Mouse (Mus musculus) urinary bladder, postnatal 25 days (tissue): ENCODE measurements around the gene Lrrc66.

ENCODE experiments used
- DNase-seq: peaks from one replicate; pipeline ENCODE4 v3.0.0; 2022; ENCODE audit warnings: low spot score

Lrrc66 gene

DNA sequence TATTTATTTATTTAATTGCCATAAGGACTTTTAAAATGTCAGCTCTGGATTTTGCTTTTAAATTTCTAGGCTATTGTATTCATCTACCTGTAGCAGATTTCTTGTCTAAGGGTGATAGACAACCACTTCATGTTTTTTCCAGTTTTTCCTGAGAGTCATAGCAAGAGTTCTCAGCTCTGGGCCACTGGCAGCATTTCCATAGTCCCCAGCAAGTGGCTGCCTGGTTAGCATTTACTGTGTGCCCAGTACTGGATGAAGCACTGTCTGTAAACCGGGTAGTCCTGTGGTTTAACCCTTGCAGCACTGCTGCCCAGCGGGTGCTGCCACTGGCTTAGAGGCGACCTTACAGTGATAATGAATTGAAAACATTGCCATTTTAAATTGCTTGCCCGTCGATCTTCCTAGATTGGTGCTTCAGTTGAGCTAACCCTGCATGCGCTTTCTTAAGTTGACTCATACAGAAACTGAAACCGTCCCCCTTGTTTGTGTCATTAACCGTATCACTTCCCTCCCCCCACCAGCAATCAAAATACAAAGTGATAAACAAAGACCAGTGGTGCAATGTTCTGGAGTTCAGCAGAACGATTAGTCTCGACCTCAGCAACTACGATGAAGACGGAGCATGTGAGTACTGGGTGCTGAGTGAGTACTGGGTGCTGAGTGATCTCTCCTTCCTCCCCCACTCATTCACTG, 75.4 kb downstream of the Lrrc66 start:
- no peak for DNase-seq
